Mouse (Mus musculus): ENCODE measurements around the gene Midn. TPM values are rescaled to one million over a fixed set of nuclear protein-coding genes. Genes with fewer than 3 reads are reported as not detected.

The Midn gene
- polyA plus RNA-seq (2015; fragmentation: Nextera tagmentation; extraction: Ambion mirVana): 8.8 and 10.3 TPM in 2 replicates

DNA sequence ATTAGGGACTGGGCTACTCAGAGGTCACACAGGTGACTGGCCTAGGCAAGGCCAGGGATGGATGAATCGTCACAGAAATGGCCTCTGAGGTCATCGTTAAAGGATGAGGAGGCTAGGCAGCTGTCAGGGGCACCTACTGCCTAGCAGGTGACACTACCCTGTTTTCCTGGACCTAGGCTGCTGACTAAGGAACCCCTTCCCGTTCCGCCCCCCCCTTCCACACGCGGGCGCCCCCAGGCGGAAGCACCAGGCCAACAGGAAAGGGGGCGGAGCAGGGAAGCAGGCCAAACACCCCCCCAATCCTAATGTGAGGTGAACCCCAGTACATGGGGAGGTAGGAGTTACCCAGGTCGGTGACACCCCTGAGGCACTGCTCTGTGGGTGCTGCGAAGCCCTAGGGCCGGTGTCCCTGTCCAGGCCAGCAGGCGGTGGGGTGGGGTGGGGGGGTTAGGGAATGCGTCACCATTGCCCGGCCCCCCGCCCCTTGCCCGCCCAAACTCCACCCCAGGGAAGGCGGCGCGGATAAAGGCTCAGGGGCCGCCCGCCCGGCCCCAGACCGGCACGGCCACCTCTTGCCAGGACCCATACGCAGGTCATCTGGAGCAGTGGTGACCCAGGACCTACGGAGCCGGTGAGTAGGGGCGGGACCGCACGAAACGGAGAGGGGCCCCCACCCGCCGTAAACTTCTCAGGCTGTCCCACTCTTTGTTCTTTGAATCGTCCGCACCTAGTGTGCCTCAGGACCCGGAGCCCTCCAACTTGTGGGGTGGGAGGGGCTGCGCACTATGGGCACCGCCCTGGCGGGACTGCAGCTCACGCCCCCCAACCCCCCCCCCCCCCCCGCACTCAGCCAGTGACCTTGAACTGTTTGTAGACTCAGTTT, at the start of gene Midn:
Midn (plus strand) TSS at position 554 of the 883 bp plus-strand sequence.
- peak within 1 kb of the TSS; percentile 56 for H3K4me2 ChIP-seq (ENCODE audit: low read depth, low read length)
- H3K27me3 ChIP-seq (replicated peaks; ENCODE audit: control insufficient read depth, insufficient read depth, low read length): no peaks in the 10 kb centered on the region
- under 1% methylated on average over 36 of the region's 42 CpGs for WGBS
- peak within 1 kb of the TSS; percentile 100 for H3K27ac ChIP-seq (ENCODE audit: low read length)
- H3K9me3 ChIP-seq (ENCODE audit: control insufficient read depth, low read length): no peaks in the 10 kb centered on the region
- H3K4me3 ChIP-seq (ENCODE audit: low read length): peak within 1 kb of the TSS; percentile 96
- ATAC-seq: peak; percentile 54
- H3K36me3 ChIP-seq (ENCODE audit: control insufficient read depth, insufficient read depth, low read length): peaks cover 19% of the 10 kb centered on the region
- H3K9ac ChIP-seq (ENCODE audit: low read depth, low read length): peak within 1 kb of the TSS; percentile 87
- H3K4me1 ChIP-seq (ENCODE audit: control insufficient read depth, insufficient read depth, low read length): peaks cover 60% of the 10 kb centered on the region

GRCm38 (mm10) chr10:80098630-80099029, 49.4 kb upstream of the Midn start:
- peak; percentile 61 for ATAC-seq
- H3K27ac ChIP-seq (ENCODE audit: low read length): no peak overlapping the region

GRCm38 (mm10) chr10:80100982-80101381, 47.1 kb upstream of the Midn start:
- H3K27me3 ChIP-seq (replicated peaks; ENCODE audit: control insufficient read depth, insufficient read depth, low read length): no peaks in the 10 kb centered on the region
- no peaks in the 10 kb centered on the region for H3K9me3 ChIP-seq (ENCODE audit: control insufficient read depth, low read length)
- H3K27ac ChIP-seq (ENCODE audit: low read length): peak overlapping the region; percentile 16; the same call in 1 of the 2 replicates
- H3K4me3 ChIP-seq (ENCODE audit: low read length): peak overlapping the region; percentile 89
- no peaks in the 10 kb centered on the region for H3K36me3 ChIP-seq (ENCODE audit: control insufficient read depth, insufficient read depth, low read length)
- H3K4me1 ChIP-seq (ENCODE audit: control insufficient read depth, insufficient read depth, low read length): peaks cover 58% of the 10 kb centered on the region
- peak overlapping the region; percentile 85 for H3K4me2 ChIP-seq (ENCODE audit: low read depth, low read length)
- 38% methylated on average over 11 of the region's 11 CpGs for WGBS
- ATAC-seq: peak; percentile 17; the same call in 1 of the 2 replicates
- H3K9ac ChIP-seq (ENCODE audit: low read depth, low read length): peak overlapping the region; percentile 97

More at GRCm38 (mm10) chr10:80098630-80099029, 49.4 kb upstream of the Midn start:
- no peaks in the 10 kb centered on the region for H3K27me3 ChIP-seq (replicated peaks; ENCODE audit: control insufficient read depth, insufficient read depth, low read length)
- 60% methylated on average over 5 of the region's 5 CpGs for WGBS
- H3K9me3 ChIP-seq (ENCODE audit: control insufficient read depth, low read length): no peaks in the 10 kb centered on the region
- no peak overlapping the region for H3K9ac ChIP-seq (ENCODE audit: low read depth, low read length)
- H3K4me3 ChIP-seq (ENCODE audit: low read length): 0 out of 2 replicates have a peak overlapping the region, but pooled peaks have one; percentile 4
- H3K4me1 ChIP-seq (ENCODE audit: control insufficient read depth, insufficient read depth, low read length): peaks cover 59% of the 10 kb centered on the region
- H3K4me2 ChIP-seq (ENCODE audit: low read depth, low read length): peak overlapping the region; percentile 34; the same call in 1 of the 2 replicates
- no peaks in the 10 kb centered on the region for H3K36me3 ChIP-seq (ENCODE audit: control insufficient read depth, insufficient read depth, low read length)

DNA sequence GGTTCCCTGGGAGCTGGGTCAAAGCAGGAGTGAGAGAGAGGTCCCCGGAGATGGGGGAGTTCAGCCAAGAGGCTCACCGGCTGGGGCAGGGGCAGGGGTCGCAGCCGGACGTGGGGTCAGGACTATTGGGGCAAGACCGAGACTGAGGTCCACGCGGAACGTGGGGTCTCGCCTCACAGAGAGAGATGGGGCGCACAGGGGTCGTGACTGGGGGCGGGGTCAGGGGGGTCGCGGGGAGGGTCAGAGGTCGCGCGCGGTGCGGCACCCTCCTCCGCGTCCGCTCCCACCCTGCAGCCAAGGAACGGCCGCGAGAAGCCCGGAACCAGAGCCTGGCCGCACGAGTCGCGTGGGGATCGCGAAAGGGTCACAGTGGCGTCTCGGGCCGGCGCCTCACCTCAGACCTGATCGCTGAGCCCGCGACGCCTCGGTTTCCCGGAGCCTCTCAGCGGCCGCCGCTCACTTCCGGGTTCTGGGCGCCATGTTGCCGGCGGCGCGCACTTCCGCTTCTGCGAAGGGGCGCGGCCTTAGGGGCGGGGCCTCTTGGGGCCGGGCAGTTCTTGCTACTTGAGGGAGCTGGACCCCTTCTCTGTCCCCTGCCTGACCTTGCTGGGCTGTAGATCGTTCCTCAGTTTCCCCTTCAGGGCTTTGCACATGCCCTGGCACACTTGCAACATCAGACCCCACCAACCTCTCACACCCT, 45.7 kb upstream of the Midn start:
- Histone ChIP-seq H3K9ac (ENCODE audit: low read depth, low read length) (peak overlapping the region; percentile 97), H3K4me1 (ENCODE audit: control insufficient read depth, insufficient read depth, low read length) (peaks cover 53% of the 10 kb centered on the region), H3K27me3 (replicated peaks; ENCODE audit: control insufficient read depth, insufficient read depth, low read length) (no peaks in the 10 kb centered on the region), H3K4me3 (ENCODE audit: low read length) (peak overlapping the region; percentile 89), H3K9me3 (ENCODE audit: control insufficient read depth, low read length) (no peaks in the 10 kb centered on the region), H3K36me3 (ENCODE audit: control insufficient read depth, insufficient read depth, low read length) (no peaks in the 10 kb centered on the region), H3K4me2 (ENCODE audit: low read depth, low read length) (peak overlapping the region; percentile 85), H3K27ac (ENCODE audit: low read length) (peak overlapping the region; percentile 73)
- ATAC-seq: peak; percentile 75
- WGBS: under 1% methylated on average over 47 of the region's 59 CpGs

GRCm38 (mm10) chr10:80103032-80103431, 45.0 kb upstream of the Midn start:
- Histone ChIP-seq H3K36me3 (ENCODE audit: control insufficient read depth, insufficient read depth, low read length) (no peaks in the 10 kb centered on the region), H3K9ac (ENCODE audit: low read depth, low read length) (peak overlapping the region; percentile 97), H3K4me1 (ENCODE audit: control insufficient read depth, insufficient read depth, low read length) (peaks cover 49% of the 10 kb centered on the region), H3K4me3 (ENCODE audit: low read length) (0 out of 2 replicates have a peak overlapping the region, but pooled peaks have one; percentile 89), H3K4me2 (ENCODE audit: low read depth, low read length) (no peak overlapping the region), H3K27ac (ENCODE audit: low read length) (no peak overlapping the region; the same call in 1 of the 2 replicates), H3K27me3 (replicated peaks; ENCODE audit: control insufficient read depth, insufficient read depth, low read length) (no peaks in the 10 kb centered on the region), H3K9me3 (ENCODE audit: control insufficient read depth, low read length) (no peaks in the 10 kb centered on the region)
- ATAC-seq: no peak
- WGBS: 79% methylated on average over 2 of the region's 2 CpGs

GRCm38 (mm10) chr10:80104181-80104580, 43.9 kb upstream of the Midn start:
- no peak overlapping the region for H3K4me3 ChIP-seq (ENCODE audit: low read length)
- no peaks in the 10 kb centered on the region for H3K9me3 ChIP-seq (ENCODE audit: control insufficient read depth, low read length)
- no peak overlapping the region for H3K27ac ChIP-seq (ENCODE audit: low read length)
- H3K36me3 ChIP-seq (ENCODE audit: control insufficient read depth, insufficient read depth, low read length): no peaks in the 10 kb centered on the region
- H3K4me2 ChIP-seq (ENCODE audit: low read depth, low read length): no peak overlapping the region
- peaks cover 45% of the 10 kb centered on the region for H3K4me1 ChIP-seq (ENCODE audit: control insufficient read depth, insufficient read depth, low read length)
- no peaks in the 10 kb centered on the region for H3K27me3 ChIP-seq (replicated peaks; ENCODE audit: control insufficient read depth, insufficient read depth, low read length)
- no peak overlapping the region for H3K9ac ChIP-seq (ENCODE audit: low read depth, low read length)
- WGBS: 70% methylated on average over 3 of the region's 3 CpGs
- no peak for ATAC-seq

GRCm38 (mm10) chr10:80105460-80105859, 42.6 kb upstream of the Midn start, which contains the start of gene Sbno2:
TSS of gene Sbno2 (minus strand) at chr10:80105571.
- peak within 1 kb of the TSS; percentile 80 for H3K27ac ChIP-seq (ENCODE audit: low read length)
- H3K4me3 ChIP-seq (ENCODE audit: low read length): peak within 1 kb of the TSS; percentile 14; the same call in 1 of the 2 replicates
- H3K27me3 ChIP-seq (replicated peaks; ENCODE audit: control insufficient read depth, insufficient read depth, low read length): no peaks in the 10 kb centered on the region
- no peaks in the 10 kb centered on the region for H3K36me3 ChIP-seq (ENCODE audit: control insufficient read depth, insufficient read depth, low read length)
- peak within 1 kb of the TSS; percentile 53 for H3K9ac ChIP-seq (ENCODE audit: low read depth, low read length)
- no peak within 1 kb of the TSS for H3K4me2 ChIP-seq (ENCODE audit: low read depth, low read length)
- ATAC-seq: no peak
- peaks cover 33% of the 10 kb centered on the region for H3K4me1 ChIP-seq (ENCODE audit: control insufficient read depth, insufficient read depth, low read length)
- no peaks in the 10 kb centered on the region for H3K9me3 ChIP-seq (ENCODE audit: control insufficient read depth, low read length)
- WGBS: 67% methylated on average over 5 of the region's 5 CpGs

GRCm38 (mm10) chr10:80105926-80106325, 42.1 kb upstream of the Midn start:
- H3K9me3 ChIP-seq (ENCODE audit: control insufficient read depth, low read length): no peaks in the 10 kb centered on the region
- no peak overlapping the region for H3K4me3 ChIP-seq (ENCODE audit: low read length)
- H3K27me3 ChIP-seq (replicated peaks; ENCODE audit: control insufficient read depth, insufficient read depth, low read length): no peaks in the 10 kb centered on the region
- peak overlapping the region; percentile 80 for H3K27ac ChIP-seq (ENCODE audit: low read length)
- peak; percentile 67 for ATAC-seq
- H3K4me2 ChIP-seq (ENCODE audit: low read depth, low read length): no peak overlapping the region
- no peaks in the 10 kb centered on the region for H3K36me3 ChIP-seq (ENCODE audit: control insufficient read depth, insufficient read depth, low read length)
- H3K4me1 ChIP-seq (ENCODE audit: control insufficient read depth, insufficient read depth, low read length): peaks cover 28% of the 10 kb centered on the region
- 61% methylated on average over 5 of the region's 5 CpGs for WGBS
- peak overlapping the region; percentile 53 for H3K9ac ChIP-seq (ENCODE audit: low read depth, low read length)

DNA sequence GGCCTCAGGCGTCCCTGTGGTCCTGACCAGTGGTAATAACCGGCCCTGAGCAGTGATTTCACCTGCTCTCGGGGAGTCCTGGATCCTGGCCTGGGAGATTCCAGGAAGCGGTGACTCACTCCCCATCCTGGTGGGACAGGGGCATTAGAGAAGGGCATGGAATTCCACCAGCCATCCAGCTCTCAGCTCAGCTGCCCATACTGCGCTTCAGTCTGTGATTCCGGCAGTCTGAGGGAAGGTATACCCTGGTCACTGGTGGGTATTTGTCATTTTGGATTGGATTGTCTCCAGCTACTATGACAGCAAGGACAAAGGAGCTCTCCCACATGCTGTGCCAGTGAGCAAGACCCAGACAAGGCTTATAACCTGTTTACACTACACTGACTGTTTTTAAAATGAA, 40.4 kb upstream of the Midn start:
- Histone ChIP-seq H3K4me3 (ENCODE audit: low read length) (no peak overlapping the region), H3K4me2 (ENCODE audit: low read depth, low read length) (no peak overlapping the region), H3K27me3 (replicated peaks; ENCODE audit: control insufficient read depth, insufficient read depth, low read length) (no peaks in the 10 kb centered on the region), H3K36me3 (ENCODE audit: control insufficient read depth, insufficient read depth, low read length) (no peaks in the 10 kb centered on the region), H3K9ac (ENCODE audit: low read depth, low read length) (no peak overlapping the region), H3K4me1 (ENCODE audit: control insufficient read depth, insufficient read depth, low read length) (peaks cover 17% of the 10 kb centered on the region), H3K27ac (ENCODE audit: low read length) (no peak overlapping the region), H3K9me3 (ENCODE audit: control insufficient read depth, low read length) (no peaks in the 10 kb centered on the region)
- no peak for ATAC-seq
- WGBS: 64% methylated on average over 6 of the region's 6 CpGs

Measured in intestine, embryonic 16.5 days (tissue).